Mouse (Mus musculus) small intestine, adult 2 months (tissue): Measurements from ENCODE around the gene Casp1.

Source experiments
- CTCF ChIP-seq: fragments of 200-500 bp; IDR thresholded peaks from 2 replicates; pipeline ENCODE4 v1.5.1; 2012; ENCODE audit warnings: low read depth, mild to moderate bottlenecking, control low read depth, inconsistent platforms, low read length, moderate library complexity, mixed read lengths; ENCODE audit not compliant: insufficient replicate concordance, insufficient read length; ENCODE audit errors: extremely low read depth
- POLR2A ChIP-seq: fragments of 200-500 bp; IDR thresholded peaks from 2 replicates; pipeline ENCODE4 v1.6.1; 2012; ENCODE audit warnings: low read depth, mild to moderate bottlenecking, control low read depth, inconsistent platforms, low read length, moderate library complexity

DNA sequence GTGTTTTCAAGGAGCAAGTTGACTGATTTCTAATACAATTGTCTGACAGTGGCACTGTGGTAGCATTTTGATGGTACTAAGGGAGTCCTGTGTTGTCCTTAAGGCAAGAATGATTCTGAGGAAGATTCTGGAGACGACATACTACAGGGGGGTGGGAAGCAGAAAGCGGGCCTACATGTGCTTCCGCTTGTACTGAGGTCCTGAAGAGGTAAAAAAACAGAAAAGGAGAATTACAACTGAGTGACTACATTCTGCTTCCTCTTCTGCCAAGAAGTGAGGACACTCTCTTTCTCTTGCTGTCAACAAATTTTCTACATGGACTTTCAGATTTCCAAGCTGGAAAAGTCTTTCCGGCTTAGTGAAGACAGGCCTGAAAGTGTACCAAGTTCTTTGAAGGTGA, 45.8 kb downstream of the Casp1 start:
- TF ChIP-seq POLR2A (no peak), CTCF (no peak)
